ENCODE assay signal across 12 mouse cellular contexts in genomic region chr16:91969516-91970031, GRCm38 (mm10).
DNase-seq lines count a peak whose midpoint lies in the region; ATAC-seq and TF ChIP-seq lines count a peak whose summit lies in the region.
"Had no signal": no experiment of that assay in that cellular context is flagged by ENCODE, and none has a peak within 500 bp of the region (broad histone marks: within the 10 kb centered on the region; RNA-seq: fewer than 3 reads in every experiment).

No protein-coding gene starts in this region.

- DNase-seq in lung, embryonic 14.5 days = peak; percentile 50
- no peak for DNase-seq in lung, adult 18-20 months
- peak; percentile 37 to 48 for DNase-seq in kidney, postnatal 25 days
- DNase-seq in yolk sac, embryonic 10.5 days (ENCODE audit: low spot score) = peak; percentile 17
- no peak for DNase-seq in left cerebral cortex, adult 8-10 months (ENCODE audit: low spot score in 2 of 2)
- DNase-seq in cerebellum, postnatal 36 days = no peak
- no peak for DNase-seq in midbrain, embryonic 11.5 days (ENCODE audit: low spot score, missing footprints)

- H3K9me3 ChIP-seq in lung, embryonic 14.5 days (ENCODE audit: low read depth, low read length) = no peaks in the 10 kb centered on the region
- H3K9me3 ChIP-seq in heart, embryonic 12.5 days (replicated peaks) = no peaks in the 10 kb centered on the region
- no peaks in the 10 kb centered on the region for H3K9me3 ChIP-seq in midbrain, embryonic 11.5 days (ENCODE audit: control insufficient read depth, low read length)
- H3K9me3 ChIP-seq: embryonic facial prominence, embryonic 15.5 days; G1E; liver, embryonic 15.5 days had no signal

- no peak overlapping the region for H3K9ac ChIP-seq in lung, embryonic 14.5 days
- no peak overlapping the region for H3K9ac ChIP-seq in heart, embryonic 12.5 days
- H3K9ac ChIP-seq in midbrain, embryonic 11.5 days (ENCODE audit: low read length) = no peak overlapping the region
- H3K9ac ChIP-seq: embryonic facial prominence, embryonic 15.5 days; liver, embryonic 15.5 days had no signal

- no peak for TF ChIP-seq CTCF in lung, embryonic 14.5 days (IDR thresholded peaks at IDR 0.05; ENCODE audit: low read depth)

- no peaks in the 10 kb centered on the region for H3K27me3 ChIP-seq in lung, embryonic 14.5 days (ENCODE audit: insufficient read depth, low read length)
- no peaks in the 10 kb centered on the region for H3K27me3 ChIP-seq in heart, embryonic 12.5 days (replicated peaks)
- H3K27me3 ChIP-seq in midbrain, embryonic 11.5 days (ENCODE audit: control insufficient read depth, insufficient read depth, low read length) = no peaks in the 10 kb centered on the region
- H3K27me3 ChIP-seq: embryonic facial prominence, embryonic 15.5 days had no signal

- no peaks in the 10 kb centered on the region for H3K36me3 ChIP-seq in lung, embryonic 14.5 days (ENCODE audit: insufficient read depth)
- H3K36me3 ChIP-seq in heart, embryonic 12.5 days = no peaks in the 10 kb centered on the region
- no peaks in the 10 kb centered on the region for H3K36me3 ChIP-seq in midbrain, embryonic 11.5 days (ENCODE audit: control insufficient read depth, insufficient read depth, low read length)
- H3K36me3 ChIP-seq: embryonic facial prominence, embryonic 15.5 days; G1E; liver, embryonic 15.5 days had no signal

- WGBS in lung, embryonic 14.5 days = 44% methylated on average over 10 of the region's 10 CpGs
- 30% methylated on average over 10 of the region's 10 CpGs for WGBS in heart, embryonic 12.5 days
- 63% methylated on average over 10 of the region's 10 CpGs for WGBS in midbrain, embryonic 11.5 days

- H3K27ac ChIP-seq in lung, embryonic 14.5 days (ENCODE audit: low read depth) = peak overlapping the region; percentile 60
- peak overlapping the region; percentile 53; the same call in 1 of the 2 replicates for H3K27ac ChIP-seq in heart, embryonic 12.5 days (ENCODE audit: poor library complexity, severe bottlenecking)
- H3K27ac ChIP-seq in midbrain, embryonic 11.5 days (ENCODE audit: low read depth, low read length) = no peak overlapping the region
- H3K27ac ChIP-seq: embryonic facial prominence, embryonic 15.5 days; liver, embryonic 15.5 days had no signal

- ATAC-seq in lung, embryonic 14.5 days (ENCODE audit: insufficient read depth) = peak; percentile 39; the same call in 1 of the 2 replicates
- ATAC-seq in heart, embryonic 12.5 days (ENCODE audit: insufficient number of reproducible peaks, low FRiP score) = peak; percentile 42; the same call in 1 of the 2 replicates
- ATAC-seq in midbrain, embryonic 11.5 days (ENCODE audit: low FRiP score) = no peak
- ATAC-seq: inflammation-experienced regulatory T-cells, adult 6 months had no signal

- no peak overlapping the region for H3K4me3 ChIP-seq in lung, embryonic 14.5 days (ENCODE audit: low read depth, low read length)
- no peak overlapping the region for H3K4me3 ChIP-seq in heart, embryonic 12.5 days
- H3K4me3 ChIP-seq in midbrain, embryonic 11.5 days (ENCODE audit: low read depth, low read length) = no peak overlapping the region
- H3K4me3 ChIP-seq: embryonic facial prominence, embryonic 15.5 days; liver, embryonic 15.5 days had no signal

- no peak overlapping the region for H3K4me2 ChIP-seq in lung, embryonic 14.5 days
- peak overlapping the region; percentile 19; the same call in 1 of the 2 replicates for H3K4me2 ChIP-seq in heart, embryonic 12.5 days
- no peak overlapping the region for H3K4me2 ChIP-seq in midbrain, embryonic 11.5 days
- H3K4me2 ChIP-seq: embryonic facial prominence, embryonic 15.5 days; liver, embryonic 15.5 days had no signal

- H3K4me1 ChIP-seq in lung, embryonic 14.5 days (ENCODE audit: insufficient read depth) = 0 out of 2 replicates have a peak, but pooled peaks cover 8% of the 10 kb centered on the region
- H3K4me1 ChIP-seq in heart, embryonic 12.5 days (replicated peaks) = peaks cover 20% of the 10 kb centered on the region
- 0 out of 2 replicates have a peak, but pooled peaks cover 2% of the 10 kb centered on the region for H3K4me1 ChIP-seq in midbrain, embryonic 11.5 days (ENCODE audit: control insufficient read depth, insufficient read depth, low read length)
- H3K4me1 ChIP-seq: embryonic facial prominence, embryonic 15.5 days had no signal

Comparison
In these comparisons a context has a peak if more than half of its experiments do, and no peak if none do; other contexts are left out.
1. DNase-seq: peak in lung, embryonic 14.5 days (single experiment), kidney, postnatal 25 days (2 of 2) and yolk sac, embryonic 10.5 days (single experiment); none in lung, adult 18-20 months (0 of 2), left cerebral cortex, adult 8-10 months (0 of 2), cerebellum, postnatal 36 days (0 of 2) and midbrain, embryonic 11.5 days (single experiment).